In genomic region chr7:80901541-80902274, GRCm38 (mm10) we compare ENCODE assay signal across 8 mouse cellular contexts. TPM values are rescaled to one million over a fixed set of nuclear protein-coding genes. Genes with fewer than 3 reads are reported as not detected.
A peak's percentile ranks its signal among the peaks of the same experiment; 100 is the strongest.
DNase-seq lines count a peak whose midpoint lies in the region; ATAC-seq lines count a peak whose summit lies in the region.

No protein-coding gene starts in this region.

- no peaks in the 10 kb centered on the region for H3K9me3 ChIP-seq in hindbrain, embryonic 12.5 days (replicated peaks)

- H3K9ac ChIP-seq in hindbrain, embryonic 12.5 days: peak overlapping the region; percentile 76

- peak overlapping the region; percentile 74 for H3K4me3 ChIP-seq in hindbrain, embryonic 12.5 days

- H3K4me1 ChIP-seq in hindbrain, embryonic 12.5 days: peaks cover 22% of the 10 kb centered on the region

- H3K4me2 ChIP-seq in hindbrain, embryonic 12.5 days (replicated peaks): peak overlapping the region; percentile 76

- H3K27me3 ChIP-seq in hindbrain, embryonic 12.5 days: no peaks in the 10 kb centered on the region

- peaks cover 25% of the 10 kb centered on the region for H3K36me3 ChIP-seq in hindbrain, embryonic 12.5 days

- intact Hi-C loops in gastrocnemius, postnatal 36 days (cut with DNase I): loop anchor here (5.0 kb wide), 1 partner anchor 86 kb away; no protein-coding TSS in a partner anchor

- ATAC-seq in hindbrain, embryonic 12.5 days (ENCODE audit: low FRiP score): peak; percentile 18

- DNase-seq in kidney, adult 9 months: peak; percentile 36
- no peak for DNase-seq in kidney, adult 18-20 months
- peak; percentile 24 for DNase-seq in c-Kit-negative CD71-positive TER-119-positive erythroid progenitor cells, embryonic 14.5 days (ENCODE audit: low read depth, low spot score)
- DNase-seq in lung, postnatal 10 days: peak; percentile 39
- DNase-seq in gastrocnemius, postnatal 36 days: no peak
- DNase-seq in embryo, embryonic 9.5 days (ENCODE audit: extremely low spot score): no peak
- no peak for DNase-seq in MN1 (ENCODE audit: low spot score)

- H3K27ac ChIP-seq in hindbrain, embryonic 12.5 days: peak overlapping the region; percentile 70

- 31% methylated on average over 15 of the region's 15 CpGs for WGBS in hindbrain, embryonic 12.5 days

RNA-seq across cellular contexts. Expression of gene Wdr73, which starts 0.6 kb away (rescaled TPM):
- polyA plus RNA-seq in hindbrain, embryonic 12.5 days (2016; fragmentation: Nextera tagmentation; extraction: Ambion mirVana): 37.2 and 40.5 TPM in 2 replicates
- total RNA-seq in gastrocnemius, postnatal 36 days (2021): 1 to 10 TPM; 2.9 to 4.3 TPM

RNA-seq across cellular contexts. Expression of gene Nmb, which starts 3.2 kb away (rescaled TPM):
- 5.7 and 7.8 TPM in 2 replicates for polyA plus RNA-seq in hindbrain, embryonic 12.5 days (2016; fragmentation: Nextera tagmentation; extraction: Ambion mirVana)
- total RNA-seq in gastrocnemius, postnatal 36 days (2021): 1 to 10 TPM; 5.2 to 5.4 TPM

RNA-seq across cellular contexts. Expression of gene Zscan2, which starts 41.0 kb away (rescaled TPM):
- polyA plus RNA-seq in hindbrain, embryonic 12.5 days (2016; fragmentation: Nextera tagmentation; extraction: Ambion mirVana): 4.6 and 5.9 TPM in 2 replicates
- total RNA-seq in gastrocnemius, postnatal 36 days (2021): 1 to 10 TPM; 1.3 TPM

RNA-seq across cellular contexts. Expression of gene Sec11a, which starts 45.9 kb away (rescaled TPM):
- polyA plus RNA-seq in hindbrain, embryonic 12.5 days (2016; fragmentation: Nextera tagmentation; extraction: Ambion mirVana): 175 and 183 TPM in 2 replicates
- 10 to 100 TPM; 24.5 to 25.2 TPM for total RNA-seq in gastrocnemius, postnatal 36 days (2021)

Comparison
In these comparisons a context has a peak if more than half of its experiments do, and no peak if none do; other contexts are left out.
1. DNase-seq: peak in kidney, adult 9 months (single experiment), c-Kit-negative CD71-positive TER-119-positive erythroid progenitor cells, embryonic 14.5 days (single experiment) and lung, postnatal 10 days (single experiment); none in kidney, adult 18-20 months (single experiment), gastrocnemius, postnatal 36 days (0 of 2), embryo, embryonic 9.5 days (single experiment) and MN1 (single experiment).